Mouse (Mus musculus): ENCODE results near the gene Polg2. TPM values are rescaled to one million over a fixed set of nuclear protein-coding genes. Genes with fewer than 3 reads are reported as not detected.
A peak's percentile ranks its signal among the peaks of the same experiment; 100 is the strongest.

Polg2 gene
- polyA plus RNA-seq (2016; fragmentation: Nextera tagmentation; extraction: Ambion mirVana) = 6.9 and 7.6 TPM in 2 replicates

GRCm38 (mm10) chr11:106779388-106780088 lies at the start of gene Polg2:
Gene Polg2, minus strand, starts transcription at chr11:106779537.
- H3K4me1 ChIP-seq (replicated peaks) = peaks cover 8% of the 10 kb centered on the region; the same call in 1 of the 2 replicates
- WGBS = 2% methylated on average over 30 of the region's 30 CpGs

GRCm38 (mm10) chr11:106828079-106828478 lies 48.7 kb upstream of the Polg2 start:
- ATAC-seq (ENCODE audit: insufficient number of reproducible peaks, low FRiP score) = no peak
- peaks cover 72% of the 10 kb centered on the region for H3K36me3 ChIP-seq
- WGBS = 92% methylated on average over 7 of the region's 7 CpGs

More at GRCm38 (mm10) chr11:106779388-106780088, at the start of gene Polg2:
- Histone ChIP-seq H3K9me3 (replicated peaks) (no peaks in the 10 kb centered on the region), H3K27me3 (replicated peaks) (no peaks in the 10 kb centered on the region), H3K9ac (peak within 1 kb of the TSS; percentile 95), H3K27ac (ENCODE audit: poor library complexity, severe bottlenecking) (peak within 1 kb of the TSS; percentile 98), H3K4me2 (peak within 1 kb of the TSS; percentile 92), H3K36me3 (peaks cover 61% of the 10 kb centered on the region), H3K4me3 (peak within 1 kb of the TSS; percentile 96)
- ATAC-seq (ENCODE audit: insufficient number of reproducible peaks, low FRiP score) = peak; percentile 99

DNA sequence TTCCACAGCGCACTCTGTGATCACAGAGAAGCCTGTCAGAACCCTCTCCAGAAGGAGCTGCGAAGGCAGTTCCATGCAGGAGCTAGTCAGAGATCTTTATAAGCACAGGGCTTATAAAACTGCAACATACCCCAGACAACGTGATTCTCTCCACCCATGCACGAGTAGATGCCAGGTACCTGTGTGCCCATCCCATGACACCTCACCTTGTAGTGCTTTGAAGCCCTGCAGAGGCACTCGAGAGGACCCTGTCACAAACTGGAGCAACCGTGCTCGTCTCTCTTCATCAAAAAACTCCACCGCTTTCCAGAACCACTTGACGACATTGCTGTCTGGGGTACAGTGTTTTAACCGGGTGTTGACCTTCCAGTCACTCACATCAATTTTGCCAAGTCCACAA lies 45.1 kb upstream of the Polg2 start:
- WGBS = 82% methylated on average over 10 of the region's 10 CpGs
- Histone ChIP-seq H3K4me1 (replicated peaks) (peaks cover 17% of the 10 kb centered on the region), H3K4me2 (no peak overlapping the region), H3K36me3 (peaks cover 66% of the 10 kb centered on the region), H3K9me3 (replicated peaks) (no peaks in the 10 kb centered on the region), H3K27ac (ENCODE audit: poor library complexity, severe bottlenecking) (no peak overlapping the region), H3K9ac (no peak overlapping the region), H3K27me3 (replicated peaks) (no peaks in the 10 kb centered on the region), H3K4me3 (no peak overlapping the region)
- ATAC-seq (ENCODE audit: insufficient number of reproducible peaks, low FRiP score) = no peak

More at GRCm38 (mm10) chr11:106828079-106828478, 48.7 kb upstream of the Polg2 start:
- H3K27me3 ChIP-seq (replicated peaks) = no peaks in the 10 kb centered on the region
- H3K27ac ChIP-seq (ENCODE audit: poor library complexity, severe bottlenecking) = no peak overlapping the region
- H3K4me2 ChIP-seq = no peak overlapping the region
- no peaks in the 10 kb centered on the region for H3K9me3 ChIP-seq (replicated peaks)
- peaks cover 4% of the 10 kb centered on the region; the same call in 1 of the 2 replicates for H3K4me1 ChIP-seq (replicated peaks)
- no peak overlapping the region for H3K4me3 ChIP-seq
- H3K9ac ChIP-seq = no peak overlapping the region

DNA sequence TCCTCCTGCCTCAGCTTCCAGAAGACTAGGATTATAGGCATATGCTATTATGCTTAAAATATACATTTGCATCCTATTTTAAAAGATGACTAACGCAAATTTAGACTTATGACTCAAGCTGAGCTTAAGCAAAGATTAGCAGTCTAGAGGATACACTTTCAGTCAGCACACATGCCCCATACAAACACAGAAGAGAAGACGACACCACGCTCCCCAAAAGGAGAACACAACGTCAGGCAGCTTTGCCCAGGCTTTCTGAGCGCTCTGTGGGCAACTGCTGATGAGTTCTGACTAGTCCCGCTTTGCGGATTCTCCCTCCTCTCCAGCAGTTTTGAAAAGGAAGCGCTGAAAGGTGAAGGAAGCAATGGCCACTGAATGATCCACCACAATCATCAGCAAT lies 44.4 kb upstream of the Polg2 start:
- no peak overlapping the region for H3K4me2 ChIP-seq
- H3K9ac ChIP-seq = no peak overlapping the region
- no peaks in the 10 kb centered on the region for H3K27me3 ChIP-seq (replicated peaks)
- H3K4me3 ChIP-seq = no peak overlapping the region
- H3K4me1 ChIP-seq (replicated peaks) = peaks cover 24% of the 10 kb centered on the region
- WGBS = 90% methylated on average over 8 of the region's 8 CpGs
- no peak overlapping the region for H3K27ac ChIP-seq (ENCODE audit: poor library complexity, severe bottlenecking)
- H3K36me3 ChIP-seq = peaks cover 67% of the 10 kb centered on the region
- no peak for ATAC-seq (ENCODE audit: insufficient number of reproducible peaks, low FRiP score)
- no peaks in the 10 kb centered on the region for H3K9me3 ChIP-seq (replicated peaks)

DNA sequence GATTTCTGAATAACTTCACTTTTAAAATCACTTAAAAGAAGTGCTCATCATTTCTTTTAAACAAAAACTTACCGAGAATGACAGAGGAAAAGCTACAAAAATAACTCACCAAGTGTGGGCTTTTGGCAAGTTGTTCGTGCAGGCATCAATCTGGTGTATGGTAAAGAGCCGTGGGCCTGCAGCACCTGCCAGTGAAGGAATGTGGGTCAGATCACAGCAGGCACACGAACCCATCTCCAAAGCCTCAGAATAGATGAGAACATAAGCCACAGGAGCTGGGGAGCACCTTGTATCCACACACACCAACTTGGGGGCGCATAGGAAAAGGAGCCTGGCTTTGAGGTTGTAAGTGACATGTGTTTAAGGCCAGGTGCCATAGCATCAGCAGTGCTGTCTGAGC lies 43.6 kb upstream of the Polg2 start:
- WGBS = 83% methylated on average over 5 of the region's 5 CpGs
- Histone ChIP-seq H3K4me3 (no peak overlapping the region), H3K9ac (no peak overlapping the region), H3K36me3 (peaks cover 59% of the 10 kb centered on the region), H3K9me3 (replicated peaks) (no peaks in the 10 kb centered on the region), H3K4me2 (no peak overlapping the region), H3K27ac (ENCODE audit: poor library complexity, severe bottlenecking) (no peak overlapping the region), H3K27me3 (replicated peaks) (no peaks in the 10 kb centered on the region), H3K4me1 (replicated peaks) (peaks cover 31% of the 10 kb centered on the region)
- no peak for ATAC-seq (ENCODE audit: insufficient number of reproducible peaks, low FRiP score)

GRCm38 (mm10) chr11:106822491-106822890 lies 43.2 kb upstream of the Polg2 start:
- no peaks in the 10 kb centered on the region for H3K9me3 ChIP-seq (replicated peaks)
- H3K4me2 ChIP-seq = no peak overlapping the region
- 84% methylated on average over 8 of the region's 8 CpGs for WGBS
- no peaks in the 10 kb centered on the region for H3K27me3 ChIP-seq (replicated peaks)
- no peak overlapping the region for H3K4me3 ChIP-seq
- H3K9ac ChIP-seq = no peak overlapping the region
- no peak for ATAC-seq (ENCODE audit: insufficient number of reproducible peaks, low FRiP score)
- peaks cover 34% of the 10 kb centered on the region for H3K4me1 ChIP-seq (replicated peaks)
- peaks cover 59% of the 10 kb centered on the region for H3K36me3 ChIP-seq
- no peak overlapping the region for H3K27ac ChIP-seq (ENCODE audit: poor library complexity, severe bottlenecking)

DNA sequence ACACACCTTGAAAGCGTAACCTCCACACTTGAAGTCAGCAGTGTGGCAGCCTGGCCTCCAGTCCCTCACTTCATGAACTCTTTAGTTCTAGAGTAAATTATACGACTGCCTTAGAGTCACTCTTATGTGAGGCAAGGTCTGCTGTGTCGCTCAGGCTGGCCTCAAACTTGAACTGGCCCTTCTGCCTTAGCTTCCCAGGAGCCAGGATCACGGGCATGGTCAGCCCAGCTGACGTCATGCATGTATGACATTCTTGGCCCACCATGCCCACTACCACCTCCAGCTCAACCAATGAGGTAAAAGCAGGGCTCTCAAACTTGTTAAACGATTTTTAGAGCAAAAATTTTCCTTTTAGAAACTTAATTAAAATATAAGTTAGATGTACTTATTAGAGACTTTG lies 42.1 kb upstream of the Polg2 start:
- peaks cover 61% of the 10 kb centered on the region for H3K36me3 ChIP-seq
- H3K9me3 ChIP-seq (replicated peaks) = no peaks in the 10 kb centered on the region
- H3K4me1 ChIP-seq (replicated peaks) = peaks cover 34% of the 10 kb centered on the region
- no peak overlapping the region for H3K27ac ChIP-seq (ENCODE audit: poor library complexity, severe bottlenecking)
- H3K9ac ChIP-seq = no peak overlapping the region
- WGBS = 79% methylated on average over 6 of the region's 6 CpGs
- no peak overlapping the region for H3K4me2 ChIP-seq
- no peaks in the 10 kb centered on the region for H3K27me3 ChIP-seq (replicated peaks)
- ATAC-seq (ENCODE audit: insufficient number of reproducible peaks, low FRiP score) = no peak
- no peak overlapping the region for H3K4me3 ChIP-seq

DNA sequence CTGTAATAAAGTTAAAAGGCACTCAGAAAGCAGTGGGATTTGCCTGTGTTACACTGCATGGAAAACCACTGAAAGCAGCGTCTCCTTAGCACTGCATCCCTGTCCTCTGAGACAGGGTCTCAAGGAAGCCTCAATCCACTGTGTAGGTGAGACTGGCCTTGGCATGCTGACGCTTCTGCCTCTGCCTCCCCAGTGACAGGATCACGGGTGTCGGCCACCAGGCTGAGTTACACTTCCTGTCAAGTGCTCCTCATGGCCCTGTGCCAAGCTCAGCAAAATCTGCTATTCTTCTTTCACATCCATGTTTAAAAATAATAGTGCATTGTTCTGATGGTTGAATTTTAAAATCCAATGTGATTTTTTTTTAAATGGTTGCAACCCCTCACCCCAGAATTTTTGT lies 41.6 kb upstream of the Polg2 start:
- Histone ChIP-seq H3K27ac (ENCODE audit: poor library complexity, severe bottlenecking) (no peak overlapping the region), H3K4me3 (no peak overlapping the region), H3K27me3 (replicated peaks) (no peaks in the 10 kb centered on the region), H3K9ac (no peak overlapping the region), H3K4me1 (replicated peaks) (peaks cover 34% of the 10 kb centered on the region), H3K4me2 (no peak overlapping the region), H3K36me3 (peaks cover 60% of the 10 kb centered on the region), H3K9me3 (replicated peaks) (no peaks in the 10 kb centered on the region)
- ATAC-seq (ENCODE audit: insufficient number of reproducible peaks, low FRiP score) = no peak
- WGBS = 40% methylated on average over 4 of the region's 4 CpGs

- no peaks in the 10 kb centered on the region for H3K9me3 ChIP-seq (replicated peaks)
- H3K36me3 ChIP-seq = peaks cover 62% of the 10 kb centered on the region
- 89% methylated on average over 6 of the region's 6 CpGs for WGBS
Measured at GRCm38 (mm10) chr11:106820252-106820651, 40.9 kb upstream of the Polg2 start.

GRCm38 (mm10) chr11:106819595-106819994 lies 40.3 kb upstream of the Polg2 start:
- no peak overlapping the region for H3K9ac ChIP-seq
- no peak overlapping the region for H3K27ac ChIP-seq (ENCODE audit: poor library complexity, severe bottlenecking)
- H3K9me3 ChIP-seq (replicated peaks) = no peaks in the 10 kb centered on the region
- no peak overlapping the region for H3K4me2 ChIP-seq
- H3K36me3 ChIP-seq = peaks cover 64% of the 10 kb centered on the region
- H3K27me3 ChIP-seq (replicated peaks) = no peaks in the 10 kb centered on the region
- H3K4me3 ChIP-seq = no peak overlapping the region
- ATAC-seq (ENCODE audit: insufficient number of reproducible peaks, low FRiP score) = no peak
- H3K4me1 ChIP-seq (replicated peaks) = peaks cover 34% of the 10 kb centered on the region
- 85% methylated on average over 9 of the region's 9 CpGs for WGBS

More at GRCm38 (mm10) chr11:106820252-106820651, 40.9 kb upstream of the Polg2 start:
- H3K9ac ChIP-seq = no peak overlapping the region
- ATAC-seq (ENCODE audit: insufficient number of reproducible peaks, low FRiP score) = no peak
- no peak overlapping the region for H3K27ac ChIP-seq (ENCODE audit: poor library complexity, severe bottlenecking)
- H3K4me1 ChIP-seq (replicated peaks) = peaks cover 34% of the 10 kb centered on the region
- no peak overlapping the region for H3K4me2 ChIP-seq
- H3K4me3 ChIP-seq = no peak overlapping the region
- no peaks in the 10 kb centered on the region for H3K27me3 ChIP-seq (replicated peaks)

- H3K9ac ChIP-seq = no peak overlapping the region
- H3K4me2 ChIP-seq = peak overlapping the region; percentile 51
- peak; percentile 58; the same call in 1 of the 2 replicates for ATAC-seq (ENCODE audit: insufficient number of reproducible peaks, low FRiP score)
- peaks cover 34% of the 10 kb centered on the region for H3K4me1 ChIP-seq (replicated peaks)
- H3K9me3 ChIP-seq (replicated peaks) = no peaks in the 10 kb centered on the region
- no peaks in the 10 kb centered on the region for H3K27me3 ChIP-seq (replicated peaks)
- H3K4me3 ChIP-seq = 0 out of 2 replicates have a peak overlapping the region, but pooled peaks have one; percentile 18
- H3K27ac ChIP-seq (ENCODE audit: poor library complexity, severe bottlenecking) = peak overlapping the region; percentile 66
- 19% methylated on average over 9 of the region's 9 CpGs for WGBS
- H3K36me3 ChIP-seq = peaks cover 67% of the 10 kb centered on the region
Measured at GRCm38 (mm10) chr11:106818341-106818740, 39.0 kb upstream of the Polg2 start.

Measured in heart, embryonic 12.5 days (tissue).